Mouse (Mus musculus): ENCODE data around the gene Atf6.

- no peak for TF ChIP-seq POLR2A (IDR thresholded peaks at IDR 0.05; ENCODE audit: low read depth, low read length)
- TF ChIP-seq CTCF (IDR thresholded peaks at IDR 0.05; ENCODE audit: extremely low read depth, insufficient read depth, insufficient read length, insufficient replicate concordance), result no peak
Measured at GRCm38 (mm10) chr1:170839685-170840084, 27.9 kb downstream of the Atf6 start.
